ENCODE assay signal across 18 mouse cellular contexts in genomic region chr13:73680394-73680793, GRCm38 (mm10). TPM values are rescaled to one million over a fixed set of nuclear protein-coding genes. Genes with fewer than 3 reads are reported as not detected.
DNase-seq lines count a peak whose midpoint lies in the region; ATAC-seq and TF ChIP-seq lines count a peak whose summit lies in the region.
"Had no signal": no experiment of that assay in that cellular context is flagged by ENCODE, and none has a peak within 500 bp of the region (broad histone marks: within the 10 kb centered on the region; RNA-seq: fewer than 3 reads in every experiment).

No protein-coding gene starts in this region.

- H3K9me3 ChIP-seq in intestine, embryonic 14.5 days (ENCODE audit: control insufficient read depth, low read length): no peaks in the 10 kb centered on the region
- no peaks in the 10 kb centered on the region for H3K9me3 ChIP-seq in liver, postnatal 0 days (ENCODE audit: low read length)
- H3K9me3 ChIP-seq in hindbrain, embryonic 14.5 days (ENCODE audit: control insufficient read depth, low read length): no peaks in the 10 kb centered on the region
- H3K9me3 ChIP-seq: heart, embryonic 12.5 days; hindbrain, embryonic 15.5 days; midbrain, embryonic 13.5 days; neural tube, embryonic 12.5 days had no signal

- no peaks in the 10 kb centered on the region for H3K36me3 ChIP-seq in intestine, embryonic 14.5 days (ENCODE audit: control insufficient read depth, insufficient read depth, low read length)
- no peaks in the 10 kb centered on the region for H3K36me3 ChIP-seq in liver, postnatal 0 days (replicated peaks; ENCODE audit: insufficient read depth, low read length)
- no peaks in the 10 kb centered on the region for H3K36me3 ChIP-seq in hindbrain, embryonic 14.5 days (replicated peaks; ENCODE audit: control insufficient read depth, insufficient read depth)
- H3K36me3 ChIP-seq: heart, embryonic 12.5 days; hindbrain, embryonic 15.5 days; midbrain, embryonic 13.5 days; neural tube, embryonic 12.5 days had no signal

- H3K9ac ChIP-seq in intestine, embryonic 14.5 days (ENCODE audit: low read length): no peak overlapping the region
- H3K9ac ChIP-seq in liver, postnatal 0 days (replicated peaks): no peak overlapping the region
- no peak overlapping the region for H3K9ac ChIP-seq in hindbrain, embryonic 14.5 days
- H3K9ac ChIP-seq: heart, embryonic 12.5 days; hindbrain, embryonic 15.5 days; midbrain, embryonic 13.5 days; neural tube, embryonic 12.5 days had no signal

- no peak overlapping the region for H3K4me3 ChIP-seq in intestine, embryonic 14.5 days (ENCODE audit: low read depth, low read length)
- no peak overlapping the region for H3K4me3 ChIP-seq in liver, postnatal 0 days (ENCODE audit: low read depth, low read length)
- no peak overlapping the region for H3K4me3 ChIP-seq in hindbrain, embryonic 14.5 days (replicated peaks; ENCODE audit: low read length)
- H3K4me3 ChIP-seq: heart, embryonic 12.5 days; hindbrain, embryonic 15.5 days; midbrain, embryonic 13.5 days; neural tube, embryonic 12.5 days had no signal

- H3K4me1 ChIP-seq in intestine, embryonic 14.5 days (replicated peaks; ENCODE audit: control insufficient read depth, insufficient read depth, low read length): no peaks in the 10 kb centered on the region
- peaks cover 10% of the 10 kb centered on the region for H3K4me1 ChIP-seq in liver, postnatal 0 days (ENCODE audit: insufficient read depth)
- H3K4me1 ChIP-seq in hindbrain, embryonic 14.5 days (replicated peaks; ENCODE audit: control insufficient read depth, insufficient read depth, low read length): no peaks in the 10 kb centered on the region
- H3K4me1 ChIP-seq: heart, embryonic 12.5 days; hindbrain, embryonic 15.5 days; midbrain, embryonic 13.5 days; neural tube, embryonic 12.5 days had no signal

- ATAC-seq in intestine, embryonic 14.5 days (replicated peaks; ENCODE audit: low FRiP score, low TSS enrichment, low read depth): peak; percentile 70; the same call in 1 of the 2 replicates
- peak; percentile 86 for ATAC-seq in liver, postnatal 0 days
- no peak for ATAC-seq in hindbrain, embryonic 14.5 days (ENCODE audit: low FRiP score)
- ATAC-seq: midbrain, embryonic 13.5 days had no signal

- no peak overlapping the region for H3K4me2 ChIP-seq in intestine, embryonic 14.5 days (ENCODE audit: low read length)
- peak overlapping the region; percentile 47 for H3K4me2 ChIP-seq in liver, postnatal 0 days (ENCODE audit: low read depth, low read length)
- H3K4me2 ChIP-seq in hindbrain, embryonic 14.5 days (replicated peaks): no peak overlapping the region
- H3K4me2 ChIP-seq: heart, embryonic 12.5 days; hindbrain, embryonic 15.5 days; midbrain, embryonic 13.5 days; neural tube, embryonic 12.5 days had no signal

- H3K27me3 ChIP-seq in intestine, embryonic 14.5 days (replicated peaks; ENCODE audit: control insufficient read depth, insufficient read depth, low read length): no peaks in the 10 kb centered on the region
- no peaks in the 10 kb centered on the region for H3K27me3 ChIP-seq in liver, postnatal 0 days (ENCODE audit: insufficient read depth, low read length)
- no peaks in the 10 kb centered on the region for H3K27me3 ChIP-seq in hindbrain, embryonic 14.5 days (ENCODE audit: control insufficient read depth, insufficient read depth, low read length)
- H3K27me3 ChIP-seq: hindbrain, embryonic 15.5 days; midbrain, embryonic 13.5 days; neural tube, embryonic 12.5 days had no signal

- DNase-seq in adrenal gland, adult 2 months: peak; percentile 65
- DNase-seq in adrenal gland, adult 18-20 months (ENCODE audit: low spot score in 2 of 2): no peak
- DNase-seq in intestine, embryonic 14.5 days (ENCODE audit: low spot score): peak; percentile 56
- DNase-seq in kidney, postnatal 10 days: peak; percentile 63
- no peak for DNase-seq in liver, postnatal 0 days
- no peak for DNase-seq in hindbrain, embryonic 14.5 days (ENCODE audit: low spot score)
- DNase-seq in left cerebral cortex, postnatal 14 days (ENCODE audit: low spot score in 2 of 2): no peak
- DNase-seq in testis, postnatal 10 days (ENCODE audit: low spot score): no peak
- DNase-seq: embryo, embryonic 11 days; lung, adult 18-20 months; thymus, adult 18-20 months had no signal

- TF ChIP-seq EP300 in liver, postnatal 0 days (IDR thresholded peaks at IDR 0.05; ENCODE audit: low read depth): no peak

- H3K27ac ChIP-seq in intestine, embryonic 14.5 days (ENCODE audit: low read depth): peak overlapping the region; percentile 2; the same call in 1 of the 2 replicates
- H3K27ac ChIP-seq in liver, postnatal 0 days (ENCODE audit: low read depth): peak overlapping the region; percentile 70
- no peak overlapping the region for H3K27ac ChIP-seq in hindbrain, embryonic 14.5 days
- H3K27ac ChIP-seq: hindbrain, embryonic 15.5 days; midbrain, embryonic 13.5 days; neural tube, embryonic 12.5 days had no signal

- WGBS in intestine, embryonic 14.5 days: 22% methylated on average over 1 of the region's 1 CpGs
- WGBS in liver, postnatal 0 days (ENCODE audit: insufficient replicate concordance): 0% methylated on average over 1 of the region's 1 CpGs
- WGBS in hindbrain, embryonic 14.5 days: 22% methylated on average over 1 of the region's 1 CpGs

- no peak for TF ChIP-seq CTCF in liver, postnatal 0 days (IDR thresholded peaks at IDR 0.05; ENCODE audit: low read depth)

- intact Hi-C loops in left cerebral cortex, postnatal 14 days (cut with DNase I): no loop called here

RNA-seq across cellular contexts. Expression of gene Slc6a18, which starts 2.6 kb away (rescaled TPM):
- total RNA-seq in adrenal gland, adult 2 months (2021): not detected
- polyA plus RNA-seq in adrenal gland, adult 2 months (2012; rRNA removed): not detected in 2 replicates
- total RNA-seq in adrenal gland, adult 18-20 months (2021): under 1 TPM in 1 of 2 experiments, not detected in 1; 0.07 TPM
- not detected in 2 replicates for polyA plus RNA-seq in intestine, embryonic 14.5 days (2014; fragmentation: Nextera tagmentation; extraction: Ambion mirVana)
- not detected in 2 replicates for polyA plus RNA-seq in liver, postnatal 0 days (2015; fragmentation: Nextera tagmentation; extraction: Ambion mirVana)
- polyA plus RNA-seq in hindbrain, embryonic 14.5 days (2014; fragmentation: Nextera tagmentation; extraction: Ambion mirVana): not detected in 2 replicates
- not detected for total RNA-seq in left cerebral cortex, postnatal 14 days (2021)
- total RNA-seq: layer of hippocampus, postnatal 25 days had no signal
- polyA plus RNA-seq: C2C12; heart, embryonic 12.5 days; hindbrain, embryonic 15.5 days; midbrain, embryonic 13.5 days; neural tube, embryonic 12.5 days had no signal

RNA-seq across cellular contexts. Expression of gene Slc6a19, which starts 24.3 kb away (rescaled TPM):
- total RNA-seq in adrenal gland, adult 2 months (2021): under 1 TPM; 0.20 to 0.48 TPM
- polyA plus RNA-seq in adrenal gland, adult 2 months (2012; rRNA removed): 0.09 and 0.17 TPM in 2 replicates
- under 1 TPM; 0.35 to 0.36 TPM for total RNA-seq in adrenal gland, adult 18-20 months (2021)
- 0.13 and 0.28 TPM in 2 replicates for polyA plus RNA-seq in intestine, embryonic 14.5 days (2014; fragmentation: Nextera tagmentation; extraction: Ambion mirVana)
- 1.3 and 1.4 TPM in 2 replicates for polyA plus RNA-seq in liver, postnatal 0 days (2015; fragmentation: Nextera tagmentation; extraction: Ambion mirVana)
- polyA plus RNA-seq in hindbrain, embryonic 14.5 days (2014; fragmentation: Nextera tagmentation; extraction: Ambion mirVana): 0.25 and 0.46 TPM in 2 replicates
- under 1 TPM in 1 of 2 experiments, not detected in 1; 0.09 TPM for total RNA-seq in left cerebral cortex, postnatal 14 days (2021)
- total RNA-seq: gastrocnemius, adult 8-10 months had no signal
- polyA plus RNA-seq: C2C12; heart, embryonic 12.5 days had no signal

RNA-seq across cellular contexts. Expression of gene Slc12a7, which starts 52.5 kb away (rescaled TPM):
- 10 to 100 TPM; 29.3 to 49.3 TPM for total RNA-seq in adrenal gland, adult 2 months (2021)
- polyA plus RNA-seq in adrenal gland, adult 2 months (2012; rRNA removed): 50.5 and 57.0 TPM in 2 replicates
- 10 to 100 TPM; 33.1 to 38.4 TPM for total RNA-seq in adrenal gland, adult 18-20 months (2021)
- 32.8 and 33.1 TPM in 2 replicates for polyA plus RNA-seq in intestine, embryonic 14.5 days (2014; fragmentation: Nextera tagmentation; extraction: Ambion mirVana)
- polyA plus RNA-seq in liver, postnatal 0 days (2015; fragmentation: Nextera tagmentation; extraction: Ambion mirVana): 6.5 and 7.0 TPM in 2 replicates
- polyA plus RNA-seq in hindbrain, embryonic 14.5 days (2014; fragmentation: Nextera tagmentation; extraction: Ambion mirVana): 10.5 and 10.6 TPM in 2 replicates
- 1 to 10 TPM; 4.9 to 5.4 TPM for total RNA-seq in left cerebral cortex, postnatal 14 days (2021)

RNA-seq across cellular contexts. Expression of gene Tert, which starts 53.7 kb away (rescaled TPM):
- total RNA-seq in adrenal gland, adult 2 months (2021): 1 to 10 TPM; 6.2 to 6.8 TPM
- polyA plus RNA-seq in adrenal gland, adult 2 months (2012; rRNA removed): 12.0 and 21.4 TPM in 2 replicates
- 1 to 10 TPM; 3.7 to 5.9 TPM for total RNA-seq in adrenal gland, adult 18-20 months (2021)
- 4.5 and 5.0 TPM in 2 replicates for polyA plus RNA-seq in intestine, embryonic 14.5 days (2014; fragmentation: Nextera tagmentation; extraction: Ambion mirVana)
- polyA plus RNA-seq in liver, postnatal 0 days (2015; fragmentation: Nextera tagmentation; extraction: Ambion mirVana): 0.21 and 0.29 TPM in 2 replicates
- polyA plus RNA-seq in hindbrain, embryonic 14.5 days (2014; fragmentation: Nextera tagmentation; extraction: Ambion mirVana): 3.0 and 4.1 TPM in 2 replicates
- 1 to 10 TPM; 2.3 to 2.9 TPM for total RNA-seq in left cerebral cortex, postnatal 14 days (2021)

Comparison
In these comparisons a context has a peak if more than half of its experiments do, and no peak if none do; other contexts are left out.
1. DNase-seq: peak in adrenal gland, adult 2 months (single experiment), intestine, embryonic 14.5 days (single experiment) and kidney, postnatal 10 days (single experiment); none in adrenal gland, adult 18-20 months (0 of 2), liver, postnatal 0 days (single experiment), hindbrain, embryonic 14.5 days (single experiment), left cerebral cortex, postnatal 14 days (0 of 2) and testis, postnatal 10 days (single experiment).